Mouse (Mus musculus) G1E (cell line): ENCODE results near the gene Sgpp1.

Experiments used
- CTCF ChIP-seq: IDR thresholded peaks from 2 replicates; pipeline ENCODE4 v1.5.1; 2012; ENCODE audit warnings: low read depth, low read length, inconsistent platforms, mixed read lengths
- GATA1 ChIP-seq: IDR thresholded peaks from 2 replicates; pipeline ENCODE4 v1.6.1; 2012; ENCODE audit warnings: borderline replicate concordance, low read length, inconsistent platforms, mixed read lengths
- POLR2AphosphoS5 ChIP-seq: IDR thresholded peaks from 2 replicates; pipeline ENCODE4 v1.6.1; 2012; ENCODE audit warnings: low read depth, low read length, inconsistent platforms; ENCODE audit not compliant: insufficient replicate concordance

DNA sequence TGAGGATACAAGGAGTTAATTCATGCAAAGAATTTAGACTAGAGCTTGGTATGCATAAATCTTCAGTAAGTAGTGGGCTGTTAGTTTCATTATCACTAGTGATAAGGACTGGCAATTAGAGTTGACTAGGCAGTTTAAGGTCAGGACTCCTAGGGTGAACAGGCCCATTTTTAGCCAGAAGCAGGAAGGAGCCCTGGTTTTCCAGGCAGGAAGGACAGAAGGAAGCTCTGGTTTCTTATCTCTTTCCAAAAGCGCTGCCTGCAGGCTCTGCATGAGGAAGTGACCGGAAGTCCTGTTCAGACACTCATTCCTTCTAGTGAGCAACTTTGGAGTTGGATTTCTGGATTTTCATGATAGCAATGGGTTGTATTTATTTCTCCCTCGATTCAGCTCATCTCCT lies 30.2 kb upstream of the Sgpp1 start:
- TF ChIP-seq CTCF: no peak
- no peak for TF ChIP-seq GATA1
- TF ChIP-seq POLR2AphosphoS5: no peak
